Mouse (Mus musculus) cortical plate, adult 2 months (tissue): ENCODE results near the gene Fbxl13. TPM values are rescaled to one million over a fixed set of nuclear protein-coding genes. Genes with fewer than 3 reads are reported as not detected.

Experiments used
- H3K27ac ChIP-seq: fragments of 200-500 bp; 2 replicates; pipeline ENCODE4 v1.5.1; 2012; ENCODE audit warnings: low read length, control low read depth, inconsistent platforms; ENCODE audit not compliant: insufficient read depth
- H3K4me1 ChIP-seq: fragments of 200-500 bp; 2 replicates; pipeline ENCODE4 v1.6.1; 2011; ENCODE audit warnings: low read length; ENCODE audit not compliant: control insufficient read depth, insufficient read depth
- H3K4me3 ChIP-seq: fragments of 200-500 bp; 2 replicates; pipeline ENCODE4 v1.5.1; 2011; ENCODE audit warnings: mild to moderate bottlenecking, low read length, control low read depth; ENCODE audit not compliant: insufficient read depth
- CTCF ChIP-seq: fragments of 200-500 bp; IDR thresholded peaks from 2 replicates; pipeline ENCODE4 v1.5.1; 2011; ENCODE audit warnings: mild to moderate bottlenecking, control low read depth, low read length; ENCODE audit not compliant: insufficient read depth; ENCODE audit errors: extremely low read depth
- POLR2A ChIP-seq: fragments of 200-500 bp; IDR thresholded peaks from 2 replicates; pipeline ENCODE4 v1.6.1; 2011; ENCODE audit warnings: mild to moderate bottlenecking, low read length, control low read depth; ENCODE audit not compliant: insufficient read depth; ENCODE audit errors: extremely low read depth
- polyA plus RNA-seq: library from polyadenylated mRNA; depleted of rRNA; stranded (reverse); fragments of >200 nt; gene quantifications from 2 replicates; pipeline ENCODE4 v1.2.3, GENCODE M21; 2012

The Fbxl13 gene
- polyA plus RNA-seq, 1 experiment = 0.48 TPM

- Histone ChIP-seq H3K27ac (no peak overlapping the region), H3K4me3 (no peak overlapping the region), H3K4me1 (no peaks in the 10 kb centered on the region)
- TF ChIP-seq CTCF (no peak), POLR2A (no peak)
Measured at GRCm38 (mm10) chr5:21491469-21491868, 154.0 kb downstream of the Fbxl13 start.

- Histone ChIP-seq H3K4me1 (peaks cover 2% of the 10 kb centered on the region; the same call in 1 of the 2 replicates), H3K27ac (no peak overlapping the region), H3K4me3 (no peak overlapping the region)
- TF ChIP-seq POLR2A = no peak
- no peak for TF ChIP-seq CTCF
Measured at GRCm38 (mm10) chr5:21489135-21489534, 156.3 kb downstream of the Fbxl13 start.

GRCm38 (mm10) chr5:21488506-21488905 is 156.9 kb downstream of the Fbxl13 start:
- no peak overlapping the region for H3K27ac ChIP-seq
- TF ChIP-seq CTCF (no peak), POLR2A (no peak)
- H3K4me3 ChIP-seq = no peak overlapping the region
- H3K4me1 ChIP-seq = peaks cover 2% of the 10 kb centered on the region; the same call in 1 of the 2 replicates

- Histone ChIP-seq H3K4me1 (peaks cover 2% of the 10 kb centered on the region; the same call in 1 of the 2 replicates), H3K27ac (no peak overlapping the region)
- no peak for TF ChIP-seq POLR2A
- TF ChIP-seq CTCF = no peak
Measured at GRCm38 (mm10) chr5:21487716-21488115, 157.7 kb downstream of the Fbxl13 start.

DNA sequence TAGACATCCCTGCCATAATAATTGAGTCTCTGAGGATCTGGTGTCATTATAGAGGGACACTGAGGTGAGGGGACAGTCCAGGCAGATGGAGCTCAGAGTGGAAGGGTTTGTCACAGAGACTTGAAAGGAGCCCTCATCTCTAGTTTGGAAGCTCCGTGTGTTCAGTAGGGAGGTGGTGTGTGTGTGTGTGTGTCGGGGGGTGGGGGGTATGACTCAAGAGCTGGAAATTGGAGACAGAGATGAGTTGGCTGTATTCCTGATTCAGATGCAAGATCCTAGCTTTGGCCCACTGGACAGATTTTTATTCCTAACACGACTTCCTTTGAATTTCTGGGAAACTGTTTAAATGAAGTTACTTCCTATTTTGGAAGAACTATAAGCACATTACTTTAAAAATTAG is 158.1 kb downstream of the Fbxl13 start:
- Histone ChIP-seq H3K4me3 (no peak overlapping the region), H3K27ac (no peak overlapping the region), H3K4me1 (peaks cover 2% of the 10 kb centered on the region; the same call in 1 of the 2 replicates)
- TF ChIP-seq CTCF = no peak
- no peak for TF ChIP-seq POLR2A

More at GRCm38 (mm10) chr5:21487716-21488115, 157.7 kb downstream of the Fbxl13 start:
- no peak overlapping the region for H3K4me3 ChIP-seq

DNA sequence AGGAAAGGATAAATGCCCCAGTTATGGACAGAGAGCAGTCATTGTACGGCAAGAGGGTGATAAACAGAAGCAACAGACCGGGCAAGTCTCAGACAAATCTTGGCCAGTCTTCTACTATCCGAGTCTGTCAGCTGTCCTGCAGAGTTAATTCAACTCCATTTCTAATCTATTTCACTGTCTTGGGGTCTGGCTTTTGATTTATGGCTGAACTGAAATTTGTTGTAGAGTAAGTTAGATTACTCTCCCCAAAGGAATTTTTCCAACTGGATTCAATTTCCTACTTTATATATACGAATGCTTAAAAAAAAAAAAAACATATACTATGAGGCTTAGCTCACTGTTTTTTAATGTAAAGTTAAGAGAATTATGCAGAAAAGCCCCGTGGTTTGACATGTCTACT is 158.6 kb downstream of the Fbxl13 start:
- peaks cover 2% of the 10 kb centered on the region; the same call in 1 of the 2 replicates for H3K4me1 ChIP-seq
- H3K27ac ChIP-seq = no peak overlapping the region
- no peak overlapping the region for H3K4me3 ChIP-seq
- TF ChIP-seq CTCF = no peak

GRCm38 (mm10) chr5:21485197-21485829 is 160.1 kb downstream of the Fbxl13 start:
- H3K27ac ChIP-seq = no peak overlapping the region
- H3K4me1 ChIP-seq = peaks cover 2% of the 10 kb centered on the region; the same call in 1 of the 2 replicates
- no peak for TF ChIP-seq POLR2A
- no peak for TF ChIP-seq CTCF
- no peak overlapping the region for H3K4me3 ChIP-seq

GRCm38 (mm10) chr5:21483275-21483674 is 162.2 kb downstream of the Fbxl13 start:
- no peak overlapping the region for H3K27ac ChIP-seq
- H3K4me3 ChIP-seq = no peak overlapping the region
- no peak for TF ChIP-seq POLR2A
- peaks cover 2% of the 10 kb centered on the region; the same call in 1 of the 2 replicates for H3K4me1 ChIP-seq

GRCm38 (mm10) chr5:21482446-21483222 is 162.8 kb downstream of the Fbxl13 start:
- TF ChIP-seq CTCF (no peak), POLR2A (no peak)

DNA sequence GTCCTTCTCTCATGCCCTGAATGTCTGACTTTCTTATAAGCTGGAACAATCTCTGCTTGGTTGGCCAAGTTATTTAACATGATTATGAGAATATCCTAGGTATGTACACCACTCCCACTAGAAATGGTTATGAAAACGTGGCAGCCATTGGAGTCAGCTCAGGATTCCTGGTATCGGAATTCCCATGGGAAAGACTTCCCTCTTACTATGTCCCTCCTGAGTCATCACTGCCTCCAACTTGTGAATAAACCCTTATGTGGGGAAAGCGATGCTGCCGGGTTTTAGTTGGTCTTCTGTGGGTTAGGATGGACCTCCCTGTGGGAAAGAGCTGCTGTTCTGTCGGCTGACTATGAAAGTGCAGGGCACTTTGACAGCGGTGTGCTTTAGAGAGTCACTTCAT is 163.9 kb downstream of the Fbxl13 start:
- TF ChIP-seq CTCF = no peak
- no peak for TF ChIP-seq POLR2A
- no peak overlapping the region for H3K27ac ChIP-seq
- no peak overlapping the region for H3K4me3 ChIP-seq

More at GRCm38 (mm10) chr5:21482446-21483222, 162.8 kb downstream of the Fbxl13 start:
- no peak overlapping the region for H3K4me3 ChIP-seq
- H3K27ac ChIP-seq = peak overlapping the region; percentile 36; the same call in 1 of the 2 replicates
- peaks cover 2% of the 10 kb centered on the region; the same call in 1 of the 2 replicates for H3K4me1 ChIP-seq

More for the DNA sequence above, 163.9 kb downstream of the Fbxl13 start:
- H3K4me1 ChIP-seq = peaks cover 2% of the 10 kb centered on the region
